Mouse (Mus musculus) ovary, postnatal 14 days (tissue): ENCODE data around the gene Fam89b.
A peak's percentile ranks its signal among the peaks of the same experiment; 100 is the strongest.

Experiments
- DNase-seq: peaks from one replicate; pipeline ENCODE4 v3.0.0; 2022; ENCODE audit warnings: low spot score

The Fam89b gene

GRCm38 (mm10) chr19:5729444-5729815 lies at the start of gene Fam89b:
Gene Fam89b, minus strand, starts transcription at chr19:5729653.
- DNase-seq: peak; percentile 83

GRCm38 (mm10) chr19:5778312-5778711 lies 48.9 kb upstream of the Fam89b start:
- no peak for DNase-seq

DNA sequence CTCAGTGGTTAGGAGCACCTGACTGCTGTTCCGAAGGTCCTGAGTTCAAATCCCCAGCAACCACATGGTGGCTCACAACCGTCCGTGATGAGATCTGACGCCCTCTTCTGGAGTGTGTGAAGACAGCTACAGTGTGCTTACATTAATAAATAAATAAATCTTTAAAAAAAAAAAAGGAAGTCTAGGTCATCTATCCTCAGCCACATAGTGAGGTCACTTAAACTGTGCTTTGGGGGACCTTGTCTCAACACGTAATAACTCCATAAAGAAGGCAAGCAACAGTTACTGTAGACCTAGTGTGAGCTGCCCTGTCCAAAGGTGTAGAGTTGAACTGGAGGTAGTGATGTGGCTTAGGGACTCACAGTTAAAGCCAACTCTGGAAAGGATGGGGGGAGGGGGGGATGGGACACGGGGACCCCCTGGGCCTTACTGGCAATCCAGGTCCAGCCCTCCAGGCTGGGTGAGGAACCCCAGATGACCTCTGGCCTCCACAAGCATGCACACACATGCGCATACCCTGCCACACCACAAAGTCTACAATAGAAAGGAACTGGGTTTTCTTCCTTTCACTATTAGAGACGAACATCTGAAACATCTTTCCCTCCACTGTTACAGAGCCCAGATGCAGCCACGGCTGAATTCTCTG lies 48.1 kb upstream of the Fam89b start:
- no peak for DNase-seq

DNA sequence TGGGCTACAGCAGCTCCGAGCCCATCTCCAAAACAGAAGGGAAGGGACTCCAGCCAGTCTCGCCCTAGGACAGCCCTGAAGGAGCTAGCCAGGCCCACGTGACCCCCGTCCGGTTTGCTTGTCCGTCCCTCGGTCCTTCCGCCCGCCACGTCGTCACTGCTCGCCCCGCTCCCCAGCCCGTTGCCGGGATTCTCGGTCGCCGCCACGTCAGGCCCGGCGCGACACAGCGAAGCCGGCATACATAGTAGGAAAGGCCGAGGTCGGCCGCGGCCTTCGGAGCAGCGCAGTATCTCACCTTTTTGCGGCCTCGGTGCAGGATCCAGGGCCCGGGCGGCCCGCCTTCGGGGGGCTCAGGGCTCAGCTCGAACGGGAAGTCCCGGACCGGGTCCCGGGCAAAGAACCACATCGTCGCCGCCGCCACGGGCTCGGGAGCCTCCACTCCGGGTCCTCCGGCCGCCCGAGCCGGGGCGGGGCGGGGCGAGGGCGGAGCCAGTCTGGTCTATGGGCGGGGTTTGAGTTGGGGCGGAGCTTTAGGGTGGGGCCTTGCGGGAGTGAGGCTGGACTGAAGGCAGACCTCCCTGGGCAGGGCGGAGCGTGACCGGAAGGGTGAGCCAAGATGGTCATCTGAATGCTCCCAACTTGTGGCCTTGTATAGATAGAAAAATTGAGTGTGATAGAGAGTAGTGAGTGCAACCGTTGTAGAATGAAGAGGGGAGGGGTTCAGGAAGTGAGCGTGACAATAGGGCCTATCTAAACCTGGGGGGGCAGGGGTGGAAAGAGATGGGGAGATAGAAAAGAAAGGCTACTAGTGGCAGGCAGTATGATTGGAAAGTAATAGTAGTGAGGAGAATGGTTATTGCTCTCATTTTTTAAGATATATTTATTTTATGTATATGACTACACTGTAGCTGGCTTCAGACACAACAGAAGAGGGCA lies 41.7 kb upstream of the Fam89b start, which contains the start of gene Scyl1:
Scyl1 (minus strand) TSS at position 495 of the 936 bp plus-strand sequence.
- peak; percentile 98 for DNase-seq

- no peak for DNase-seq
These were observed 40.9 kb upstream of the Fam89b start for GRCm38 (mm10) chr19:5770311-5770710.

DNA sequence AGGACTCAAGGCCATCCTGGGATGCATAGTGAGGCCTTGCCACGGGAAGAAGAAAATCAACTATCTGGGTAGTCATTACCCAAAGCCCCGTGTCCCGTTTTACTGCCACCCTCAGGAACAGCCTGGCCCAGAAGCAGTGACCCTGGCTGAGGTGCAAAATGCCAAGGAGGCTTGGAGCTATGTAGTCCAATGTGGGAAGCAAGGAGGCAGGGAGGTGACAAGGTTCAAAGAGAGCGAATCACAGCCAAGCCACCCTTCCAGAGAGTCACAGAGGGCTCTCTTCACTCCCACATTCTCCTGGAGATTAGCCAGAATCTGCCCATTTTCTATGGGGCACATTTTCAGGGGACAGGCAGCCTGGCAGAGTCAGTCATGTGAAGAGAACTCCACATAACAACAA lies 37.8 kb upstream of the Fam89b start:
- no peak for DNase-seq

DNA sequence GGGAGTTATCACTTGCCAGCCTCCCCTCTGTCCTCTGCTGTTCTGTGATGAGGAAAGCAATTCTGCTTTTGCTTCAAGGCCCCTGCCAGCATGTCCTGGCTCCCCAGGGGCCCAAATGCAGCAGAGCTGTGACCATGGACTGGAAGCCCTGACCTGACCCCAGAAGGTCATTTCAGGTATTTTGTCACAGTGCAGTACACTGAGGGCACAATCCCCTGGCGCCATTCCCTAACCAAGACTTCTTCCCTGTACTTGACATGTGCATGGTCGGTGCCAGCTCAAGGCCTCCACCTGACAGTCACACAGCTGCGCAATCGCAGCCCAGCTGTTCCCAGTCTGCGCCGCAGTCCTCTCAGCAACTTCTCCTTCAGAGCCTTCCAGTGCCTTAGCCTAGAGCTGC lies 33.7 kb upstream of the Fam89b start:
- no peak for DNase-seq

GRCm38 (mm10) chr19:5758878-5759403 lies 29.5 kb upstream of the Fam89b start:
- no peak for DNase-seq

DNA sequence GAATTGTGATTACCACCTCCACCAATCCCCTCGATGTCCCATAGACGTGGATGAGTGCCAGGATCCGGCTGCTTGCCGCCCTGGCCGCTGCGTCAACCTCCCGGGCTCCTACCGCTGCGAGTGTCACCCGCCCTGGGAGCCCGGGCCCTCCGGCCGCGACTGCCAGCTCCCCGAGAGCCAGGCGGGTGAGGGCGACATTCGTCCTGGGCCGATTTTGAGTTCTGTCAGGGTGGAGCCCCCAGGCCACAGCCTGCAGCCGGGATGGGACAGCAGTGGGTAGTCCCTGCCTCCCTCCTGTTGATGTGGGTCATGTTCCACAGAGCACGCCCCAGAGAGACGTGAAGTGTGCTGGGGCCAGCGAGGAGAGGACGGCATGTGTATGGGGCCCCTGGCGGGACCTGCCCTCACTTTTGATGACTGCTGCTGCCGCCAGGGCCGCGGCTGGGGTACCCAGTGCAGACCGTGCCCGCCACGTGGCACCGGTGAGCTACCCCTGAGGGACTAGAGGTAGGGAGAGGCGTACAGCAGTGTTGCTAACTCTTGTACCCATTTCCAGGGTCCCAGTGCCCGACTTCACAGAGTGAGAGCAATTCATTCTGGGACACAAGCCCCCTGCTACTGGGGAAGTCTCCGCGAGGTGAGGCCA lies 27.7 kb upstream of the Fam89b start:
- DNase-seq: no peak

- DNase-seq: no peak
These were observed 27.0 kb upstream of the Fam89b start for GRCm38 (mm10) chr19:5756321-5756985.

GRCm38 (mm10) chr19:5751742-5752141 lies 22.3 kb upstream of the Fam89b start:
- DNase-seq: no peak

GRCm38 (mm10) chr19:5750951-5751350 lies 21.5 kb upstream of the Fam89b start:
- DNase-seq: no peak

DNA sequence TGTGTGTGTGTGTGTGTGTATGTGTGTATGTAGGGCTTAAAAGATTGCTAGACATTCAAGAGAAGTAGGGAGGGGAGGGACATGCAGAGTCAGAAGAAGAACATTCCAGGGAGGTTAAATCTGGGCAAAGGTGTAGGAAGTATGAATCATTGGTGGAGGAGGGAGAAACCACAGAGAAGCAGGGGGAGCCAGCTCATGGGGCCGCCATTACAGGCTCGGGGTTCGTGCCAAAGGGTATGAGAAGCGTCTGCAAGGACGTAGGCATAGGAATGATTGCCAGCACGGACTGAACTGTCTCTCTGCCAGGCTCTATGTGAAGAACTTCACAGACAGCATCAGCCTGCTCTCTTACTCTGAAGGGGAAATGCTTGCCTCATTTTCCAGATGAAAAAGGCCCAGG lies 20.0 kb upstream of the Fam89b start:
- DNase-seq: no peak

DNA sequence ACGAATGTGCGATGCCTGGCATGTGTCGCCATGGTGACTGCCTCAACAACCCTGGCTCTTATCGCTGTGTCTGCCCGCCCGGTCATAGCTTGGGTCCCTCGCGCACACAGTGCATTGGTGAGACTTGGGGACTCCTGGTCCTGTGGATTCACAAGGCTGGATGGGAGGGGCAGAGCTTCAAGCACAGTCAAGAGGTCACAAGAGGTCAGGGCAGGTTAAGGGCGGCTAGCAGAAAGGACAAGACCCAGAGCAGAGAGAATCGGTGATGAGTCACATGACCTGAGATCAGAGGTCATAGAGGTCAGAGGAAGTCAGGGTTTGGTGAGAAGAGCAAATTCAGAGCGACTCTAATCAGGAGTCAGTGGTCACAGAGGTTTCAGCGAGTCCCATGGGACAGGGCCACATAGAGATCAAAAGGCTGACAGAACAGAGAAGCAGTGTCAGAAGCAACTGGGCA lies 17.5 kb upstream of the Fam89b start:
- DNase-seq: no peak

DNA sequence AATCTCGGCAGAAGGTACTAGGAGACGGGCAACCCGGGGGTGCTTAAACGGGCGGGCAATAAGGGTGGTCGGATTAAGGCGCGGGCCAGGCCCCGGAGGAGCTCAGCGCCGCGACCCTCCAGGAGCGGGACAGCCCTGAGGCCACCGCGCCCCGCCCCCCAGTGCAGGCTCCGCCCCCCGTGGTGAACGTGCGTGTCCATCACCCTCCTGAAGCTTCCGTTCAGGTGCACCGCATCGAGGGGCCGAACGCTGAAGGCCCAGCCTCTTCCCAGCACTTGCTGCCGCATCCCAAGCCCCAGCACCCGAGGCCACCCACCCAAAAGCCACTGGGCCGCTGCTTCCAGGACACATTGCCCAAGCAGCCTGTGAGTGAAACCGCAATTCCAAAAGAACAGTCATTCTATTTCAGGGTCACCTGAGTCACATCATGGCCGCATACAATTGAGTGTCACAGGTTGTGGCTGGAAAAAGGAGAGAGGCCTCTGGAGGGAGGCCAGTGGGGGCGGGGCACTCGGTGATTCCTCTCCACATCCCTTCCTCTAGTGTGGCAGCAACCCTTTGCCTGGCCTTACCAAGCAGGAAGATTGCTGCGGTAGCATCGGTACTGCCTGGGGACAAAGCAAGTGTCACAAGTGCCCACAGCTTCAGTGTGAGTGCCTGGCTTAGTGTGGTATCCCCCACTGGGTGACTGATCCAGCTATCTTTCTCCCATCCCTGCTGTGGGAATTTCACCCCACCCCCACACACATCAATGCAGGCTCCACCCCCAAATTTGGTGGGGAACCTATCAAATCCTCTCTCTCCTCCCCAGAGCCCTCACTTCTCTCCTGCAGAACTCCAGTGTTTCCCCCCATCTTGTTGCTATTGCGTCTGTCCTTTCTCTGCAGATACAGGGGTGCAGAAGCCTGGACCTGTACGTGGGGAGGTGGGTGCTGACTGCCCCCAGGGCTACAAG lies 16.6 kb upstream of the Fam89b start:
- DNase-seq: no peak

GRCm38 (mm10) chr19:5743576-5743975 lies 14.1 kb upstream of the Fam89b start:
- no peak for DNase-seq

DNA sequence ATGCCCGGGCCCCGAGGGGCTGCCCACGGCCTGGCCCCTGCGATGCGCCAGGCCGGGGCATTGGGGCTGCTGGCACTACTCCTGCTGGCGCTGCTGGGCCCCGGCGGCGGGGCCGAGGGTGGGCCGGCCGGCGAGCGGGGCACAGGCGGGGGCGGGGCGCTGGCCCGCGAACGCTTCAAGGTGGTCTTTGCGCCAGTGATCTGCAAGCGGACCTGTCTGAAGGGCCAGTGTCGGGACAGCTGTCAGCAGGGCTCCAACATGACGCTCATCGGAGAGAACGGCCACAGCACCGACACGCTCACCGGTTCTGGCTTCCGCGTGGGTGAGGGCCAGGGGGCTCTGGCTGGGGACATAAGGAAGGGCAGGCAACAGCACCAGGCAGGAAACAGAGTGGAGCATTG lies 12.8 kb upstream of the Fam89b start:
- DNase-seq: no peak

GRCm38 (mm10) chr19:5741641-5742240 lies 12.3 kb upstream of the Fam89b start:
- DNase-seq: peak; percentile 87

- peak; percentile 81 for DNase-seq
These were observed 11.2 kb upstream of the Fam89b start, which contains the start of gene Ltbp3 for GRCm38 (mm10) chr19:5740320-5741317. Gene Ltbp3, plus strand, starts transcription at chr19:5740904.
